Mouse (Mus musculus): Measurements from ENCODE around the gene Aurkb. TPM values are rescaled to one million over a fixed set of nuclear protein-coding genes. Genes with fewer than 3 reads are reported as not detected.

Gene Aurkb
- polyA plus RNA-seq, 1 experiment from 2014 or later: 215 TPM

- WGBS: 8% methylated on average over 17 of the region's 17 CpGs
- Histone ChIP-seq H3K4me3 (peak overlapping the region; percentile 90), H3K9me3 (no peaks in the 10 kb centered on the region), H3K4me1 (peaks cover 48% of the 10 kb centered on the region), H3K27me3 (replicated peaks; ENCODE audit: low read depth, poor library complexity, severe bottlenecking) (peaks cover 9% of the 10 kb centered on the region), H3K27ac (replicated peaks) (0 out of 2 replicates have a peak overlapping the region, but pooled peaks have one; percentile 89), H3K36me3 (replicated peaks) (no peaks in the 10 kb centered on the region)
- DNase-seq (ENCODE audit: low spot score): no peak
Measured at GRCm38 (mm10) chr11:69061255-69061912, 15.9 kb downstream of the Aurkb start.

- H3K9me3 ChIP-seq: no peaks in the 10 kb centered on the region
- H3K4me1 ChIP-seq: peaks cover 56% of the 10 kb centered on the region
- no peaks in the 10 kb centered on the region for H3K36me3 ChIP-seq (replicated peaks)
- H3K4me3 ChIP-seq: peak overlapping the region; percentile 90
- H3K27me3 ChIP-seq (replicated peaks; ENCODE audit: low read depth, poor library complexity, severe bottlenecking): peaks cover 9% of the 10 kb centered on the region
- H3K27ac ChIP-seq (replicated peaks): peak overlapping the region; percentile 48; the same call in 1 of the 2 replicates
- peak; percentile 76 for DNase-seq (ENCODE audit: low spot score)
- WGBS: under 1% methylated on average over 17 of the region's 17 CpGs
Measured at GRCm38 (mm10) chr11:69062194-69062760, 16.8 kb downstream of the Aurkb start.

- Histone ChIP-seq H3K4me3 (peak overlapping the region; percentile 90), H3K36me3 (replicated peaks) (no peaks in the 10 kb centered on the region), H3K27me3 (replicated peaks; ENCODE audit: low read depth, poor library complexity, severe bottlenecking) (peaks cover 9% of the 10 kb centered on the region), H3K4me1 (peaks cover 61% of the 10 kb centered on the region), H3K9me3 (no peaks in the 10 kb centered on the region), H3K27ac (replicated peaks) (peak overlapping the region; percentile 76; the same call in 1 of the 2 replicates)
- under 1% methylated on average over 19 of the region's 19 CpGs for WGBS
- peak; percentile 92 for DNase-seq (ENCODE audit: low spot score)
Measured at GRCm38 (mm10) chr11:69062761-69063224, 17.3 kb downstream of the Aurkb start.

GRCm38 (mm10) chr11:69063413-69064201 lies 18.2 kb downstream of the Aurkb start:
- H3K9me3 ChIP-seq: no peaks in the 10 kb centered on the region
- under 1% methylated on average over 31 of the region's 31 CpGs for WGBS
- H3K27me3 ChIP-seq (replicated peaks; ENCODE audit: low read depth, poor library complexity, severe bottlenecking): peaks cover 9% of the 10 kb centered on the region
- peak overlapping the region; percentile 90 for H3K4me3 ChIP-seq
- H3K36me3 ChIP-seq (replicated peaks): no peaks in the 10 kb centered on the region
- H3K27ac ChIP-seq (replicated peaks): peak overlapping the region; percentile 81
- peak; percentile 93 for DNase-seq (ENCODE audit: low spot score)
- H3K4me1 ChIP-seq: peaks cover 57% of the 10 kb centered on the region

GRCm38 (mm10) chr11:69064259-69065133 lies 19.0 kb downstream of the Aurkb start:
- no peaks in the 10 kb centered on the region for H3K9me3 ChIP-seq
- 43% methylated on average over 9 of the region's 9 CpGs for WGBS
- H3K4me3 ChIP-seq: peak overlapping the region; percentile 90
- H3K27ac ChIP-seq (replicated peaks): peak overlapping the region; percentile 81; the same call in 1 of the 2 replicates
- H3K4me1 ChIP-seq: peaks cover 54% of the 10 kb centered on the region
- H3K36me3 ChIP-seq (replicated peaks): no peaks in the 10 kb centered on the region
- H3K27me3 ChIP-seq (replicated peaks; ENCODE audit: low read depth, poor library complexity, severe bottlenecking): peaks cover 9% of the 10 kb centered on the region
- no peak for DNase-seq (ENCODE audit: low spot score)

GRCm38 (mm10) chr11:69065394-69065925 lies 20.0 kb downstream of the Aurkb start:
- peaks cover 56% of the 10 kb centered on the region for H3K4me1 ChIP-seq
- H3K27me3 ChIP-seq (replicated peaks; ENCODE audit: low read depth, poor library complexity, severe bottlenecking): peaks cover 9% of the 10 kb centered on the region
- H3K9me3 ChIP-seq: no peaks in the 10 kb centered on the region
- no peak overlapping the region for H3K27ac ChIP-seq (replicated peaks)
- 63% methylated on average over 3 of the region's 3 CpGs for WGBS
- no peaks in the 10 kb centered on the region for H3K36me3 ChIP-seq (replicated peaks)
- H3K4me3 ChIP-seq: peak overlapping the region; percentile 63
- no peak for DNase-seq (ENCODE audit: low spot score)

GRCm38 (mm10) chr11:69066163-69066861 lies 20.9 kb downstream of the Aurkb start:
- Histone ChIP-seq H3K4me3 (peak overlapping the region; percentile 63), H3K36me3 (replicated peaks) (no peaks in the 10 kb centered on the region), H3K9me3 (no peaks in the 10 kb centered on the region), H3K4me1 (peaks cover 53% of the 10 kb centered on the region), H3K27ac (replicated peaks) (peak overlapping the region; percentile 57; the same call in 1 of the 2 replicates), H3K27me3 (replicated peaks; ENCODE audit: low read depth, poor library complexity, severe bottlenecking) (peaks cover 3% of the 10 kb centered on the region)
- peak; percentile 45 for DNase-seq (ENCODE audit: low spot score)
- WGBS: 2% methylated on average over 29 of the region's 29 CpGs

GRCm38 (mm10) chr11:69066956-69067355 lies 21.5 kb downstream of the Aurkb start:
- WGBS: 9% methylated on average over 8 of the region's 8 CpGs
- no peak overlapping the region for H3K27ac ChIP-seq (replicated peaks)

GRCm38 (mm10) chr11:69067601-69068000 lies 22.2 kb downstream of the Aurkb start:
- Histone ChIP-seq H3K4me3 (no peak overlapping the region), H3K4me1 (peaks cover 59% of the 10 kb centered on the region), H3K27ac (replicated peaks) (no peak overlapping the region), H3K27me3 (replicated peaks; ENCODE audit: low read depth, poor library complexity, severe bottlenecking) (no peaks in the 10 kb centered on the region), H3K9me3 (no peaks in the 10 kb centered on the region), H3K36me3 (replicated peaks) (no peaks in the 10 kb centered on the region)
- WGBS: 62% methylated on average over 6 of the region's 6 CpGs
- no peak for DNase-seq (ENCODE audit: low spot score)

More at GRCm38 (mm10) chr11:69066956-69067355, 21.5 kb downstream of the Aurkb start:
- H3K27me3 ChIP-seq (replicated peaks; ENCODE audit: low read depth, poor library complexity, severe bottlenecking): no peaks in the 10 kb centered on the region
- H3K4me1 ChIP-seq: peaks cover 53% of the 10 kb centered on the region
- DNase-seq (ENCODE audit: low spot score): peak; percentile 88
- H3K9me3 ChIP-seq: no peaks in the 10 kb centered on the region
- peak overlapping the region; percentile 63 for H3K4me3 ChIP-seq
- no peaks in the 10 kb centered on the region for H3K36me3 ChIP-seq (replicated peaks)

GRCm38 (mm10) chr11:69070093-69070492 lies 24.6 kb downstream of the Aurkb start:
- Histone ChIP-seq H3K27ac (replicated peaks) (peak overlapping the region; percentile 96), H3K9me3 (no peaks in the 10 kb centered on the region), H3K27me3 (replicated peaks; ENCODE audit: low read depth, poor library complexity, severe bottlenecking) (no peaks in the 10 kb centered on the region), H3K4me1 (peaks cover 58% of the 10 kb centered on the region), H3K4me3 (peak overlapping the region; percentile 75), H3K36me3 (replicated peaks) (no peaks in the 10 kb centered on the region)
- no peak for DNase-seq (ENCODE audit: low spot score)
- WGBS: under 1% methylated on average over 13 of the region's 13 CpGs

- Histone ChIP-seq H3K27me3 (replicated peaks; ENCODE audit: low read depth, poor library complexity, severe bottlenecking) (no peaks in the 10 kb centered on the region), H3K36me3 (replicated peaks) (no peaks in the 10 kb centered on the region), H3K4me1 (peaks cover 58% of the 10 kb centered on the region), H3K27ac (replicated peaks) (peak within 1 kb of the TSS; percentile 96), H3K4me3 (peak within 1 kb of the TSS; percentile 75), H3K9me3 (no peaks in the 10 kb centered on the region)
- under 1% methylated on average over 47 of the region's 47 CpGs for WGBS
- DNase-seq (ENCODE audit: low spot score): peak; percentile 95
Measured at GRCm38 (mm10) chr11:69070590-69071222, 25.3 kb downstream of the Aurkb start, which contains the start of gene Tmem107. Tmem107 (plus strand) TSS chr11:69070806.
